Mouse (Mus musculus) erythroblast, embryonic 14.5 days (primary cell): ENCODE results near the gene Tyro3.

ENCODE experiments used
- GATA1 ChIP-seq: IDR thresholded peaks from 2 replicates; pipeline ENCODE4 v1.6.1; 2012; ENCODE audit warnings: low read length, inconsistent platforms, mixed read lengths
- TAL1 ChIP-seq: IDR thresholded peaks from 3 replicates; pipeline ENCODE4 v1.6.1; 2012; ENCODE audit warnings: low read length, inconsistent platforms, mixed read lengths

DNA sequence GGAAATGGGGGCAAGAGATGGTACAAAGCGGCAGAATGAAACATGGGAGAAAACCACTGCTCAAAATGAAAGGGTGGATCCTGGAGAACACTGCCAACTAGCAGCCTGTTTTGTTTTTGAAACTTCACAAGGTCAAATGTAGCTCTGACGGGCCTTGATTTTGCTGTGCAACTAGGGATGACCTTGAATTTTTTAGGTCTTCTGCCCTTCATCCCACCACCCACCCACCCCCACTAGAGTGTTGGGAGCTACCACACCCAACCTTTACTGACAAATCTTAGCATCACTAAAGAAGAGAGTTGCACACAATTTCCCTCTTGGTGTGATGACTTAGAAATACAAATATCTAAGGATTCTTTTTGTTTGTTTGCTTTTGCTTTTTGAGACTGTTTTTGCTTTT is 7.5 kb upstream of the Tyro3 start:
- TF ChIP-seq TAL1 (no peak), GATA1 (no peak)
